ENCODE assay signal across 12 mouse cellular contexts in the genomic region with DNA sequence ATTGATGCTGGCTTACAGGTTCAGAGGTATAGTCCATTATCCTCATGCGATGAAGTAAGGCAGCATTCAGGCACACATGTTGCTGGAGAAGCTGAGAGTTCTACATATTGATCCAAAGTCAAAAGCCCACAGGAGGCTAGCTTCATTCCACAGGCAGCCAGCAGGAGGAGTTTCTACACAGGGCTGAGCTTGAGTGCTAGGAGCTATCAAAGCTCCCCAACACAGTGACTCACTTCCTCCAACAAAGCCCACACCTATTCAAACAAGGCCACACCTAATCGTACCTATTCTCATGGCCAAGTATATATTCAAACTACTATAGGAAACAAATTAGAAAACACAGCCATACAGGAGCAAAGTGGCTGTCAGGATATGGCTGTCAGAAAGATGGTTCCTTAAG.
"Had no signal": no experiment of that assay in that cellular context is flagged by ENCODE, and none has a peak within 500 bp of the region (broad histone marks: within the 10 kb centered on the region; RNA-seq: fewer than 3 reads in every experiment).

No protein-coding gene starts in this region.

- H3K4me3 ChIP-seq: limb, embryonic 15.5 days; liver, embryonic 12.5 days; lung, embryonic 15.5 days; midbrain, embryonic 10.5 days; myocyte; neural tube, embryonic 15.5 days had no signal

- H3K27ac ChIP-seq: limb, embryonic 15.5 days; liver, embryonic 12.5 days; lung, embryonic 15.5 days; midbrain, embryonic 10.5 days; neural tube, embryonic 15.5 days had no signal

- DNase-seq: kidney, adult 8-10 months; layer of hippocampus, adult 9-11 months; layer of hippocampus, postnatal 36 days; lung, postnatal 36 days; midbrain, embryonic 14.5 days; thymus, postnatal 36 days had no signal

- H3K4me1 ChIP-seq: limb, embryonic 15.5 days; liver, embryonic 12.5 days; lung, embryonic 15.5 days; midbrain, embryonic 10.5 days; neural tube, embryonic 15.5 days had no signal

- H3K4me2 ChIP-seq: limb, embryonic 15.5 days; liver, embryonic 12.5 days; lung, embryonic 15.5 days; neural tube, embryonic 15.5 days had no signal

- H3K36me3 ChIP-seq: limb, embryonic 15.5 days; liver, embryonic 12.5 days; lung, embryonic 15.5 days; midbrain, embryonic 10.5 days; neural tube, embryonic 15.5 days had no signal

- ATAC-seq: liver, embryonic 12.5 days had no signal

- H3K27me3 ChIP-seq: limb, embryonic 15.5 days; liver, embryonic 12.5 days; lung, embryonic 15.5 days; neural tube, embryonic 15.5 days had no signal

- H3K9ac ChIP-seq: limb, embryonic 15.5 days; liver, embryonic 12.5 days; lung, embryonic 15.5 days; neural tube, embryonic 15.5 days had no signal

- H3K9me3 ChIP-seq: limb, embryonic 15.5 days; liver, embryonic 12.5 days; lung, embryonic 15.5 days; midbrain, embryonic 10.5 days; neural tube, embryonic 15.5 days had no signal
